Mouse (Mus musculus): Measurements from ENCODE around the gene Fam205a4.
"Not testable (repeated sequence)": the region's sequence is repeated elsewhere in the genome, so short reads cannot be mapped to it uniquely, and the experiment has no call there.

Fam205a4 gene

DNA sequence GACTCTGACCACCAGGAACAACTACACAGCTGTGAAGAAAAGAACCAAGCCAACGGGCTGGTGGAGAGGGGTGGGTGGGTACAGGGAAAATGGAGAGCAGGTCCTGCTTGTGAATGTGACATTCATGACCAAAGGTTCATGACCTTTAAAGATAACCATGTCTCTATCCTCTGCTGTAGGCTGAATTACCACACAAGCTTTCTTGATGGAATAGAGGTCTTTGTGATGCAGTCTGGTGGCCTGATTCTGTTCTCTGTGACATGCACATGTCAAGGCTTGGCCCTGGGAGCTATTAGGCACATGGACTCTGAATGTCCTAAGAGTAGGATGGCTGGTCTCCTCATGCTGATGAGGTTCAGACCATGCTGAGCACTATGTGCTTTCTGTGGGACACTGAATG, at the start of gene Fam205a4:
Gene Fam205a4 (plus strand): TSS at position 301 of the 400 bp plus-strand sequence.
- not testable (repeated sequence) for DNase-seq (ENCODE audit: low spot score in 2 of 2)

GRCm38 (mm10) chr4:41941272-41941671, 24.6 kb upstream of the Fam205a4 start, which contains the start of gene Gm20878:
Gene Gm20878 (plus strand): TSS chr4:41941572.
- not testable (repeated sequence) for DNase-seq (ENCODE audit: low spot score in 2 of 2)
